Mouse (Mus musculus) midbrain, embryonic 10.5 days (tissue): ENCODE data around the gene Mex3d. TPM values are rescaled to one million over a fixed set of nuclear protein-coding genes. Genes with fewer than 3 reads are reported as not detected.

Source experiments
- DNase-seq: peaks from one replicate; pipeline ENCODE4 v3.0.0-alpha.2; 2017; ENCODE audit warnings: low spot score
- H3K27ac ChIP-seq: fragments of 300-500 bp; sonication (generic); replicated peaks from 2 replicates; pipeline ENCODE4 v1.5.1; 2016; ENCODE audit warnings: mild to moderate bottlenecking
- H3K27me3 ChIP-seq: fragments of 300-500 bp; sonication (generic); 2 replicates; pipeline ENCODE4 v1.6.1; 2016; ENCODE audit warnings: low read depth, mild to moderate bottlenecking; ENCODE audit not compliant: poor library complexity, severe bottlenecking
- H3K36me3 ChIP-seq: fragments of 300-500 bp; sonication (generic); 2 replicates; pipeline ENCODE4 v1.6.1; 2016; ENCODE audit warnings: mild to moderate bottlenecking, moderate library complexity
- H3K4me1 ChIP-seq: fragments of 300-500 bp; sonication (generic); 2 replicates; pipeline ENCODE4 v1.6.1; 2016
- H3K4me3 ChIP-seq: fragments of 300-500 bp; sonication (generic); 2 replicates; pipeline ENCODE4 v1.5.1; 2016; ENCODE audit warnings: mild to moderate bottlenecking, moderate library complexity
- H3K9me3 ChIP-seq: fragments of 300-500 bp; sonication (generic); replicated peaks from 2 replicates; pipeline ENCODE4 v1.6.1; 2016; ENCODE audit warnings: mild to moderate bottlenecking
- WGBS: fragments of 180-500 bp; shearing (Covaris S2); methylation state at CpG from one replicate; pipeline ENCODE4 v1.1.7; 2016; 5-methylcytosine and 5-hydroxymethylcytosine counted together
- polyA plus RNA-seq: library from polyadenylated mRNA; unstranded; fragments of >200 nt; fragmentation: Nextera tagmentation; extraction: Ambion mirVana; gene quantifications from 2 replicates; pipeline ENCODE4 v1.2.1, GENCODE M21; 2016

Mex3d gene
- polyA plus RNA-seq, 1 experiment from 2014 or later, result 6.3 TPM

DNA sequence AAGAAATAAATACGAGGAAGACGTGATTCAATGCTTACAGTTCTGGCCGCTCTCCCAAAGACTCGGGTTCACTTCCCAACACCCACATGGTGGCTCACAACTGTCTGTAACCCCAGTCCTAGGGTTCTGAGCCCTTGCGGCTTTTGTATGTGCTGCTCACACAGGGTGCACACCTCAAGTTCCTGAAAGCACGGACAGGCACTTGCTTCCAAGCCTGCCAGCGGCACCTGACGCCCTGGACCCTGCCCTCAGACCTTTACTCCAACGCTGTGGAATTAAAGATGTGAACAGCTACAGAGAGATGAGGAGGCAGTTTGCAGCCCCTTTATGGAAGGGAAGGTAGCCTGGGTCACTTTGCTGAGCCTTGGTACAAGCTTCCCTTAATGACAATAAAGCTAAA is 3.2 kb upstream of the Mex3d start:
- no peak overlapping the region for H3K27ac ChIP-seq
- H3K36me3 ChIP-seq, result peaks cover 61% of the 10 kb centered on the region
- peaks cover 24% of the 10 kb centered on the region for H3K4me1 ChIP-seq
- H3K4me3 ChIP-seq, result no peak overlapping the region
- H3K9me3 ChIP-seq, result no peaks in the 10 kb centered on the region
- no peak for DNase-seq
- WGBS, result 93% methylated on average over 9 of the region's 9 CpGs
- no peaks in the 10 kb centered on the region for H3K27me3 ChIP-seq

DNA sequence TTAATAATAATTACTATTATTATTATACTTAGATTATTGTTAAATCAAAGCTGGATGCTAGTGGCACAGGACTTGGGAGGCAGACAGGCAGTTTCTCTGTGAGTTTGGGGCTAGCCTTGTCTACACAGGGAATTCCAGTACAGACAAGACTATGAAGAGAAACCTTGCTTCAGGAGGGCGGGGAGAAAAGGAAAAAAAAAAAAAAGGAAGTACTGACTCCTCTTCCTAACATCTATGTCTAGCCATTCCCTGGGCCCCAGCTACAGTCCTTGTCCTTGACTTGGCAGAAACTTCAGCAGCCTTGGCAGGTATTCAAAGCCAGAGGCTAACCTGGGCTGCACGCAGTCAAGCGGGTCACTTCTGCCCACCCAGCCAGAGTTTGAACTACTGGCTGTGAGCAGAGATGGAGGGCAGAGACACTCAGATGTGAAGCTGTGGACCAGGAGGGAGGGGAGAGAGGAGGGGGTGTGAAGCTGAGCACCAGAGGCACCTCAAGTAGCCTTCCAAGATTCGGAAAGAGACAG is 1.8 kb upstream of the Mex3d start:
- no peak for DNase-seq
- peaks cover 38% of the 10 kb centered on the region for H3K4me1 ChIP-seq
- no peak overlapping the region for H3K27ac ChIP-seq
- H3K4me3 ChIP-seq, result no peak overlapping the region
- H3K27me3 ChIP-seq, result no peaks in the 10 kb centered on the region
- no peaks in the 10 kb centered on the region for H3K9me3 ChIP-seq
- 82% methylated on average over 4 of the region's 4 CpGs for WGBS
- peaks cover 59% of the 10 kb centered on the region for H3K36me3 ChIP-seq

DNA sequence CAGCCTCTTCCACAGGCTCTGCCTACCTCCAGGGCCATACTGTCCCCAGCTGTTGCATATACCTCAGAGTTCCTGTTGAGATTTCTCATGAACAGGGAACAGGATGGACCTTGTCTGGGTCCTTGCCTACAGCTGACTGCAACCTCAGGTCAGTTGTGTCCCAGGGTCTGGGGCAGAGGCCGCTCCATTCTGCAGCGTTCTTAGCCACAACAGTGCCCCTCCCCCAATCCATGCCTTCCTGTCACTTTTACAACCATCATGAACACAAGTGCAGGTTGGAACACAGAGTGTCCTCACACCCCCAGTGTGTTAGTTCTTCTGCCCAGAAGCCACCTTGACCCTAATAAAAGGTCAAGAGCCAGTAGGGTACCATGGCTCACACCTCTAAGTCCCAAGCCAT is 1.3 kb upstream of the Mex3d start:
- no peaks in the 10 kb centered on the region for H3K27me3 ChIP-seq
- H3K9me3 ChIP-seq, result no peaks in the 10 kb centered on the region
- H3K27ac ChIP-seq, result peak overlapping the region; percentile 99; the same call in 1 of the 2 replicates
- 37% methylated on average over 2 of the region's 2 CpGs for WGBS
- no peak for DNase-seq
- H3K4me1 ChIP-seq, result peaks cover 43% of the 10 kb centered on the region
- H3K36me3 ChIP-seq, result peaks cover 59% of the 10 kb centered on the region
- H3K4me3 ChIP-seq, result peak overlapping the region; percentile 99; the same call in 1 of the 2 replicates

DNA sequence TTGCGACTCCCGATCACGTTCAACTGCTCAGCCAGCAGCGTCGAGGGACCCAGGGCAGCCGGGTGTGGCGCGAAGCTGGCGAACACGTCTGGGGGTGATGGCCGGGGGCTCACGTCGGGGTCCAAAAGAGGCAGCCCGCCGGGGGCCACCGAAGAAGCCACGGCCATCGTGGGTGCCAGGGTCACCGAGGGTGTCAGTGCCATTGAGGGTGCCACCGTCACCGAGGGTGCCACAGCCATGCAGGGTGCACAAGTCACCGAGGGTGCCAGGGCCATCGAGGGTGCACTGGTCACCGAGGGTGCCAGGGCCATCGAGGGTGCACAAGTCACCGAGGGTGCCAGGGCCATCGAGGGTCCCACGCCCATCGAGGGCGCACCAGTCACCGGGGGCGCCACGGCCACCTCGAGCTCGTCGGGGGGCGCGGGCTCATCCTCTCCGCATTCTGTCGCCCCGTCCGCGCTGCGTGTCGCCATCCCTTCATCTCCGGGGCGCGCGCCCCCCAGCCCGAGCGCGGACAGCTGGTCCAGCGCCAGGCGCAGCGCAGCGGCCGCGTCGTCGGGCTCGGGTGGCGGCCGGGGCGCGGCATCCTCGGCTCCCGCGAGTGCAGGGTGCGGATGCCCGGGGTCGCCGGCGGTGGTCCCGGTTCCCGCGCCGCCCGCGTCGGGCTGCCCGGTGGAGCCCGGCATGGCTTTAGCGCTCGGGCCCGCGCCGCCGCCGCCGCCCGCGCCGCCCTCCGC is 556 bp downstream of the Mex3d start:
- H3K27me3 ChIP-seq, result no peaks in the 10 kb centered on the region
- WGBS, result under 1% methylated on average over 94 of the region's 94 CpGs
- H3K9me3 ChIP-seq, result no peaks in the 10 kb centered on the region
- H3K4me3 ChIP-seq, result peak overlapping the region; percentile 99
- peak overlapping the region; percentile 99 for H3K27ac ChIP-seq
- H3K36me3 ChIP-seq, result peaks cover 59% of the 10 kb centered on the region
- no peak for DNase-seq
- peaks cover 49% of the 10 kb centered on the region for H3K4me1 ChIP-seq

DNA sequence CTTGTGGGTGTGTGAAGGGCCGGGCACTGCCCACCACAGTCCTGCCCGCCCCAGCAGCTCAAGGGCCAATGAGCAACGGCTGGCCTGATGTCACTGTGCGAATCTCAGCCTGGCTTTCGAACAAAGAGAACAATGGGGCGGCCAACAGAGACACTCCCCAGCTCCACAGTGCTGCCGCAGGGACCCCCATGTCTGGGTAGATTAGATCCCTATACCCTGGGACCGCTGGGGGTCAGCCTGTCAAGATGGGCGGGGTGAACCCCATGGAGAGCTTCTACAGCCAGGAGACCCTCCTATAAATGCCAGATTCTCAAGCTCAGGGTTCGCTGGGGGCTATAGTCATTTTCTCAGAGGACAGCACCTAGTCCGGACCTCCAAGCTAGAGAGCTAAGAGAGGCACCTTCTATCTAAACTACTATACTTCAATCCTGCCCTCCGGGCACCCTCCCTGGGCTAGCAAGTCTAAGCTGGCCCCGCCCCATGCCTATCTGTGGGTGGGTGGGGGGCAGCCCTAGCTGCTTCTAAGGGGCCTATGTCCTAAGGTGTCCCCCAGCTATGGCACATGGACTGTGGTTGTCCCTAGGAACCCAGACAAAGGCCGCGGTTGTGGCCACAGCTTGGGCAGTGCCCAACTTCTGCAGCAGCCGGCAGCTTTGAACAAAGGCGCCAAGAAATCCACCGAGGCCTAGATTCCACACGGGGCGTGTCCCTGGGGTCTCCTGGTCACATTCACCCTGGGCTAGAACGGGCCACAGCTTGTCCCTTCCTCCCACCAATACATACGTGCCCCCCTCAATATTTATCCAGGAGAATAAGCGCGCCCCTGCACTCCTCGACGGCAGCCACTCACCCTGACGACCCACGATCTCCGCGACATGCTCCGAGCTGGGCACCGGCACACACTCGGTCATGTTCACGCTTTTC is 1.4 kb downstream of the Mex3d start:
- Histone ChIP-seq H3K36me3 (peaks cover 59% of the 10 kb centered on the region), H3K4me1 (peaks cover 55% of the 10 kb centered on the region), H3K4me3 (peak overlapping the region; percentile 99), H3K27ac (peak overlapping the region; percentile 99), H3K9me3 (no peaks in the 10 kb centered on the region), H3K27me3 (no peaks in the 10 kb centered on the region)
- 1% methylated on average over 34 of the region's 34 CpGs for WGBS
- peak; percentile 83 for DNase-seq

DNA sequence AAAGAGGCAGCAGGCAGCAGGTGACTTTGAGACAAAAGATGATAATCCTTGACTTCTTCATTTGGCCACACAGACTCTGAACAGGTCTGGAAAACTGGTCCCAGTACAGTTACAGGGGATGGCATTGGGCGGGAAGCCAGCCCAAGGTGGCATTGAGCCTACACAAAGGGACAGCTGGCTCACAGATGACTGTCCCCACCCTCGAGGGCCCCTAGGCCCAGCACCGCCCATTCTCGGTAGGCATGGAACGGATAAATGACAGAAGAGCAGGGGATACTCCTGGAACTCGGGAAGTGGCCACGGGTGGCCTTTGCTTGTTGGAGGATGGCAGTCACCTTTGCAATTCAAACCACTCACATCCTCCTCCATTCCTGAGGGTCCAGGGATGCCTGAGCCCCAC is 2.1 kb downstream of the Mex3d start:
- Histone ChIP-seq H3K4me1 (peaks cover 57% of the 10 kb centered on the region), H3K36me3 (peaks cover 59% of the 10 kb centered on the region)

DNA sequence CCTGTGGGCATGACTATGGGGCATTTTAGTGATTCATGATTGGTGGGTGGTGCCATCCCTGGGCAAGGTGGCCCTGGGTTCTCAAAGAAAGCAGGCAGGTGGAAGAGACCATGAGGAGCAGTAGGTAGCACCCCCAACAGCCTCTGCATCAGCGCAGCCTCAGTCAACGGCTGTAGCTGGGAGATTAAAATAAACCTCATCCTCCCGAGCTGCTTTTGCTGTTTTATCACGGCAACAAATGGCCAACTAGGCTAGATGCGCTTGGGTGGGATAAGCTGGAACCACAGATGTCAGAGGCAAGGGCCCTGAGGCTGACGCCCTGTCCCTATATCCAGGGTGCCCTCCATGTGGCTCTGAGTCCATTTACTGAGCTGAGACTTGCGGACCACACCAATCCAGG is 2.8 kb downstream of the Mex3d start:
- Histone ChIP-seq H3K4me1 (peaks cover 57% of the 10 kb centered on the region), H3K9me3 (no peaks in the 10 kb centered on the region)
- WGBS, result 82% methylated on average over 7 of the region's 7 CpGs

More for the DNA sequence above, 2.1 kb downstream of the Mex3d start:
- Histone ChIP-seq H3K27ac (peak overlapping the region; percentile 99), H3K4me3 (peak overlapping the region; percentile 99), H3K9me3 (no peaks in the 10 kb centered on the region), H3K27me3 (no peaks in the 10 kb centered on the region)
- 17% methylated on average over 7 of the region's 7 CpGs for WGBS
- no peak for DNase-seq

DNA sequence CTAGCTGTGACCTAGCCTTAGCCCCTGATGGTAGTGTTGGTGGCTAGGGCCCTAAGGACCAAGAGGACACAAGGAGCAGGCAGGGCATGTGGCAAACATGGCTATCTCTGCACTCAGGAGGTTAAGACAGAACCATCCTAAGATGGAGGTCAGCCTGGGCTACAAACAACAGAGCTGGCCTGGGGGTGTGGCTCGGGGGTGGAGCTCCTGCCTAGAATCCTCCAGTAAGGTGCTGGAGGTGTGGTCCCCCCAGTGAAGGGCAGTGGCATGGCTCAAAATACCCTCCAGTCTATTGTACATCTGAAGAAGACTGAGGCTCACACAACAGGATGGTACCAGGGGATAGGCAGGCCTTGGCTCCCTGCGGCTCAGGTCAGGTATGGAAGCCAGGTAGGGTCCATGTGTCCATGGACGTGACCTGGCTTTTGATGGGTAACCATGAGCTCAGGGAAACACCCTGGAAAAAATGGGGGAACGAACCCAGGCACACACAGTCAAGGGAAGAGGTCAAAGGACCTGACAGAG is 3.3 kb downstream of the Mex3d start:
- Histone ChIP-seq H3K27ac (peak overlapping the region; percentile 99), H3K36me3 (peaks cover 63% of the 10 kb centered on the region), H3K4me1 (peaks cover 57% of the 10 kb centered on the region), H3K27me3 (no peaks in the 10 kb centered on the region), H3K9me3 (no peaks in the 10 kb centered on the region), H3K4me3 (peak overlapping the region; percentile 99)
- 84% methylated on average over 4 of the region's 4 CpGs for WGBS
- DNase-seq, result no peak

More for the DNA sequence above, 2.8 kb downstream of the Mex3d start:
- no peaks in the 10 kb centered on the region for H3K27me3 ChIP-seq
- peaks cover 59% of the 10 kb centered on the region for H3K36me3 ChIP-seq
- H3K27ac ChIP-seq, result peak overlapping the region; percentile 99
- peak overlapping the region; percentile 99 for H3K4me3 ChIP-seq
- DNase-seq, result no peak

DNA sequence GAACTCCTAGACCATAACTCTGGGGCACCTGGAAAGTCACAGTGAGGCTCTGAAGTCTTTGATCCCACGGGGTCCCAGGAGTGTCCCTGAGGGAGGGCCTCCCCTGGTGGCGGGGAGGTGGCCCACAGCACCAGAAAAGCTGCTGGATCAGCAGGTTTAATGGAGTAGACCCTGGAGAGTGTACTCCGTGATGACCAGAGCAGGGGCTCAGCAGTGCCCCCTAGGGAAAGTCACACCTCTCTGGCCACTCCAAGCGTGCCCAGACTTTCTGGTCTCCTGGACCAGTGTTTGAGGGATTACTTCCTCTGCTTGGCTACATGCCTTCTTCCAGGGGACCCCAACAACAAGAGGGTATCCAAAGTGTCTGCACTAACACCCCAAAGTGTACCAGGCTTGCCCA is 4.0 kb downstream of the Mex3d start:
- peaks cover 64% of the 10 kb centered on the region for H3K36me3 ChIP-seq
- peak overlapping the region; percentile 99 for H3K4me3 ChIP-seq
- H3K4me1 ChIP-seq, result peaks cover 51% of the 10 kb centered on the region
- no peak overlapping the region for H3K27ac ChIP-seq
- no peaks in the 10 kb centered on the region for H3K27me3 ChIP-seq
- no peak for DNase-seq
- no peaks in the 10 kb centered on the region for H3K9me3 ChIP-seq
- 73% methylated on average over 4 of the region's 4 CpGs for WGBS

DNA sequence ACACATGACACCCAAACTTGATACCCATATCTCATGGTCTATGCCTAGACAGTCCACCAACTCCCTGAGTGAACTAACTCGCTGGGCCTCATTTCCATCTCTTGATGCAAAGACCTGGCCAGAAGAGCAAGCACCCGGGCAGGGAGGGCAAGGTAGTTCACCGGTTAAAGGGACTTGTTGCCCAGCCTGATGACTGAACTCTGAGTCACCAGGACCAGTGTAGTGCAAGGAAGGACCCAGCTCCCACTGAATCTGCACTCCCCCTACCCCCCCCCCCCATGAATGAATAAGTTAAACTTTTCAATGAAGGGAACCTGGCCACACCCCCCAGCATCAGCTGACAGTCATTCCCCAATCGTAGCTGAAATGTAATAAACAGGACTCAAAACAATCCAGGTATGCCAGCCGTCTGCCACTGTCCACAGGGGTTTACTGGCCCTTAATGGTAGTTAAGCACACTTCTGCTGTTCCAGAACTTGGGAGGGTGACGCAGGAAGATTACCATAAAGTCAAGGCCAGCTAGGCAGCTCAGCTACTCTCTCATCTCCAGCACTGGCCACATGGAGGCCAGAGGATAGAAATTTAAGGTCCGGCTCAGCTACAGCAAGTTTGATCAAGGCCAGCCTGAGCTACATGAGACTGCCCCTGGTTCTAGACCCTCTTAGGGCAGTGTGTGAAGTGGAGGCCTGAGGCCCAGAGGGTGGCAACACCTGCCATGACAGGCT is 4.7 kb downstream of the Mex3d start:
- no peaks in the 10 kb centered on the region for H3K9me3 ChIP-seq
- H3K27me3 ChIP-seq, result no peaks in the 10 kb centered on the region
- DNase-seq, result no peak
- peak overlapping the region; percentile 99; the same call in 1 of the 2 replicates for H3K4me3 ChIP-seq
- no peak overlapping the region for H3K27ac ChIP-seq
- H3K4me1 ChIP-seq, result peaks cover 45% of the 10 kb centered on the region
- H3K36me3 ChIP-seq, result peaks cover 64% of the 10 kb centered on the region
- 92% methylated on average over 7 of the region's 7 CpGs for WGBS

DNA sequence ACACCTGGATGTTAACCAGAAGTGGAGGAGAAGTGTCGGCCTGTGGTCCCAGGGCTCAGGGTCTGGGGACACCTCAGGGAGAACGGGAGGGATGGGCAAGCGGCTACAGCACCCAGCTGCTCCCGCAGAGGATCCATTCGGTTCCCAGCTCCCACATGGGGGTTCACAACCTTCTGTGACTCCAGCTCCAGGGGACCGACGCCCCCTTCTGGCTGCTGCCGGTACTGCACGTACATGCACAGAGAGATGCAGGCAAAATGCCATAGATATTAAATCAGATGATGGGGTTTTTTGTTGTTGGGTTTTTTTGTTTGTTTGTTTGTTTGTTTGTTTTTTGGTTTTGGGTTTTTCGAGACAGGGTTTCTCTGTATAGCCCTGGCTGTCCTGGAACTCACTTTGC is 9.7 kb downstream of the Mex3d start:
- 53% methylated on average over 10 of the region's 10 CpGs for WGBS
- Histone ChIP-seq H3K27me3 (peaks cover 1% of the 10 kb centered on the region), H3K36me3 (peaks cover 36% of the 10 kb centered on the region), H3K4me1 (peaks cover 7% of the 10 kb centered on the region), H3K27ac (no peak overlapping the region), H3K9me3 (no peaks in the 10 kb centered on the region), H3K4me3 (no peak overlapping the region; the same call in 1 of the 2 replicates)
- DNase-seq, result no peak

DNA sequence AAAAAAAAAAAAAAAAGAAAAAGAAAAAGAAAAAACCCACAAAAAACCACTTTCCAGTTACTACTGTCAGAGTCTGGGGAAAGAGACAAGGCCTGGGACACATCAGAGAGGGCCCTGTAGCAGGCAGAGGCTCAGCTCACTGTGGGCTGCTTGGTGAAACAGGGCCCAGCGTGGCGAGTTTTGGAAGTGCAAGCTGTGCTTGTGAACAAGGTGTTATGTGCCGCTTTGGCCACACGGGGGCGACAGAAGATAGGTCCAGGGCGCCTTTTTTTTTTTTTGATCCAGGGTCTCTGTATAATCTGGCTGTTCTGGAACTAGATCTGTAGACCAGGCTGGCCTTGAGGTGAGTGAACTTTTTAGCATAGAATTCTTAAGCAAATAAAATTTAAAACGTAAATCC is 11.3 kb downstream of the Mex3d start:
- Histone ChIP-seq H3K4me1 (peaks cover 17% of the 10 kb centered on the region), H3K36me3 (peaks cover 21% of the 10 kb centered on the region), H3K27me3 (peaks cover 10% of the 10 kb centered on the region), H3K4me3 (no peak overlapping the region), H3K27ac (no peak overlapping the region), H3K9me3 (no peaks in the 10 kb centered on the region)
- WGBS, result 2% methylated on average over 7 of the region's 7 CpGs
- peak; percentile 94 for DNase-seq
